Mouse (Mus musculus): ENCODE results near the gene Prkce.
A peak's percentile ranks its signal among the peaks of the same experiment; 100 is the strongest.

Prkce gene

DNA sequence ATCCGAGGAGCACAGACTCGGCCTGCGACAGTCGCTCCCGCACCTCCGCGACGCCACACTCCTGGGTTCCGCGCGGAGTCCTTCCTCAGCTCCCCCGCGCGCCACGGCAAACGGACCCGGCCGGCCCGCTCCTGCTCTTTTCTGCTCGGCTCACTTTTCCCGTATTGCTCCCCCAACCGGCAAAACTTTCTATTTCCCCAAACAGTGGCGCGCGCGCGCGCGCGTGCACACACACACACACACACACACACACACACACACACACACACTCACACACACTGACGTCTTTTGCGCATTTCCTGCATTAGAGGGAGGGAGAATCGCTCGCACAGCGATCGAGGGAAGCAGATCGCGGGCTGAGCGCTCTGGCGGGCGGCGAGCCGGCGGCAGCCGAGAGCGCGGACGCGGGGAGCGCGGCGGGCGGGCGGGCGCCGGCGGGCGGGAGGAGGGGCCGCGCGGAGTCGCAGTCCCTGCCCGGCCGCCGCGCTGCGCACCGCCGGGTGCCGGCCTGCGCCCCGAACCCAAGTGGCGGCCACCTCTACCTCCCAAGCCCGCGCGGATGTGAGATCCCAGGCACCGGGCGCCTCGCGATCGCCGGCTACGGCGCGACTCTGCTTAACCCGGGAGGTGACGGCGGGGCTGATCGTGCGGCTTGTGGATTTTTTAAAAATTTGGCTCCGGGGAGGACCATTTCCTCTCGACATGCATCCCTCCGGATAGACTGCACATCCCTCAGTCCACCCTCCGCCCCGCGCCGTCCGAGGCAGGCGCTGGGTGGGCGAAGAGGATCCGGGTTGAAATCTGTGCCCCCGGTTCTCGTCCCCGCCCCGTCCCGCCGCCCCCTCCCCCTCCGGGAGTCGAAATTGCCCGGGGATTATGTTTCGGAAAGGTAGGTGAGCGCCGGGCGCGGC, at the start of gene Prkce:
Gene Prkce (plus strand): TSS at position 466 of the 911 bp plus-strand sequence.
- peak; percentile 60 for DNase-seq (ENCODE audit: low spot score)

GRCm38 (mm10) chr17:86123146-86123545, 44.4 kb upstream of the Prkce start:
- DNase-seq (ENCODE audit: low spot score): no peak

DNA sequence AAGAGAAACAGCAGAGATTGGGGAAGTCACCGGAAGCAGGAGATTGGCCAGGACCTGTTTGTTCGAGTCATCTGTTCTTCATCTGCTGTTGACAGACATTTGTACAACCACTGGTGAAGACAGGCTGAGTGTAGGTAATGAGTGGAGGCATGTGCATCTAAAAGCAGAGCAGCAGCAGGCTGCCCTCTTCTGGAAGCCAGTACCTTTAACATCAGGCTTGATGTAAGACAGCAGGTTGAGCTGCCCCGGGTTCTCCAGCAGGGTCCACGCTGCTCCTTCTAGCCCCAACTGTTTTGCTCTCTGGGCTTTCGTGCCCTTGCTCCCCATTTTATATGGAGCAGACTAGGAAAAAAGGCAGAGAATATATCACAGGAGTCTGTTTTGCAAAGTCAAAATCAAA, 41.7 kb upstream of the Prkce start:
- DNase-seq (ENCODE audit: low spot score): no peak

- no peak for DNase-seq (ENCODE audit: low spot score)
These were observed 39.4 kb upstream of the Prkce start for GRCm38 (mm10) chr17:86128198-86128597.

DNA sequence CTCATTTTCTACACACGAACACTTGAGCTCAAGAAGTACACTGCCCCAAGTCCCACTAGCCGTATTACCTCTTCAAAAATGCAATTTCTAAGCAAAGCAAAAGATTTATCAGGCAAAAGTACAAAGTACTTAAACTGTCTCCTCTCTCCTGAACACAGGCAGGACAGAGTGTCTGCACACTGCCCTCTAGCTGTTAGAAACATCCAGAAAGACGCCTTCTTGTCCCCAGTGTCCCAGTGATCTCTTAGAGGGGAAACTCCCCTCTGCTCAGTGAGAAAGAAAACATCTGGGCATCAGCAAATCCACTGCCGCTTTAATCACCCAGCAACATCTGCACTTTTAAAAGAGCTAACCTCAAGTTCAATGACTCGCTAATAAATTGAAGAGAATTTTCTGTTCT, 35.1 kb upstream of the Prkce start:
- no peak for DNase-seq (ENCODE audit: low spot score)

DNA sequence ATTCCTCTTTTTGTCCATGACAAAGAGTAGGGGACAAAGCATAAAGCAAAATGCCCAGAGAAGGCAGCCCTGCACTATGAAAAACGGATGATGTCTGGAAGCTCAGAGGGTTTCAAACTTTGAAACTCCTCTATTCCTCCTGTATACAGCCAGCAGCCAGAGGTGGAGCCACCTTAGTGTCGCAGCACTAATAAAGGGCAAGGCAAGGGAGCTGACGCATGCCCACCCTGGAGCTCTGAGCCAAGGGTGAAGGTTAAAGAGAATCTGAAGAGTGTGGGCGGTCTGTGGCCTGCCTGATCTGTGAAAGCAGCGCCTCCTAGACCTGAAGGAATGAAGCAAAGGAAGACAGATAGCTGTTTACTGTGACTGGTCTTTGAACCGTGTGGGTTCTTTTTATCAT, 33.1 kb upstream of the Prkce start:
- DNase-seq (ENCODE audit: low spot score): no peak

- no peak for DNase-seq (ENCODE audit: low spot score)
These were observed 31.8 kb upstream of the Prkce start for GRCm38 (mm10) chr17:86135835-86136234.

DNA sequence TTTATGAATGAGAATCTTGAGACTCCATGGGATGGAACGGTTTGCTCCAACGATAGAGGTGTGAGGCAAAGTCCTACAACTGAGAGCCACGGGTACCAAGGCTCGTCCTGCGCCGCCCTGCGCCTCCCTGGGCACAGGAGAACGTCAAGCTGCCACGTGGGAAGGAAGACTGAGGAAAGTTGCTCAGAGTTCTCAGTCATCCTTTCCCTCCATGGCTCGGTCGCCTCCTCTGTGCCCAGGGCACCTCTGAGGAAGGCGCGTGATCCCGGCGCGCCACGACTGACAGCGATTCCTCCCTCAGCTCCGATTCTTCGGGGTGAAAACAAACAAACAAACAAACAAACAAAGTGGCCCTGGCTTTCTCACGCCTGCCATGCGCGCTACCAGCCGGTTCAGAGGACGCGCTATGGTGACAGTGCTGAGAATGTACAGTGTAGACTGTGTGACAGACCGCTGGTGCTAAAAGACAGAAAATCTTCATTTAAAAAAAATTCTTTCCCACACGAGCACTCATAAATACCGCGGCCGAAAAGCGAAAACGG, 23.0 kb upstream of the Prkce start:
- DNase-seq (ENCODE audit: low spot score): peak; percentile 38

DNA sequence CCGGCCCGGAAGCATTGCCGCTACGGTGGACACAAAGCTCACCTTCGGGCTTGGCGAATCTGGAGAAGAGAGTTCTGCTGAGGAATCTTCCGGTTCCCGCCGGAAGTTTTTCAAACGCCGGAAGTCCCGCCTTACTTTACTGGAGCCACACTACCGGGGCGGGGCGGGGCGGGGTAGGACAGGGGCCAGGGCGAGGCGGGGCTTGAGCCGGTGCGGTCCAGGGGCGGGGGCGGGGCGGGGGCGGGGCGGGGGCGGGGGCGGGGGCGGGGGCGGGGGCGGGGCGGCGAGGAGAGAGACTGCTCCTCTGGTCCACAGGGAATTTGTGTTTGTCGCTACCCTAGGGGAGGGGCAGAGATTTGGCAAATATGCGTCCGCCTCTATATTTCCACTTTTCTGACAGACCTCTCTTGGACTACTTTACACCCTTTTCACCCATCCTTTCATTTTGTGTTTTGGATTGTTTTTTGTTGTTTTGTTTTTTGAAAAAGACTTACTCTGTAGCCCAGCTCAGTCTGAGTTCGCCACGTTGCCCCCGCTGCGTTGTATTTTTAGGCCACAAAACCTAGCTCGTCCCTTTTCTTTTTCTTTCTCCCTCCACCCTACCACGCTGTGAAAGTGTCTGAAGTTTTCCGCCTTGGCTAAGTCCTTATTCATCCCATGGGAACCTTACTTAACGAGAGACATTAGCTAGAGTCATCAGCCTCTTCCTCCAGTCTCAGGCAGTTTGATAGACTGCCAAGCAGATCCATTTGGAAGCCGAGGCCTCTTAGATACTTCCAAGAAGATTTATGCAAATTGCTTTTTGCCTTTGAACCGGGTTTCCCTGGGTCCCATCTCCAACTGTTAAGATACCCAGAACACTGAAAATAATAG, 22.3 kb upstream of the Prkce start, which contains the start of gene Srbd1:
Gene Srbd1 (minus strand): TSS at position 97 of the 873 bp plus-strand sequence.
- peak; percentile 92 for DNase-seq (ENCODE audit: low spot score)

- DNase-seq (ENCODE audit: low spot score): no peak
These were observed 17.9 kb upstream of the Prkce start for GRCm38 (mm10) chr17:86149726-86150125.

DNA sequence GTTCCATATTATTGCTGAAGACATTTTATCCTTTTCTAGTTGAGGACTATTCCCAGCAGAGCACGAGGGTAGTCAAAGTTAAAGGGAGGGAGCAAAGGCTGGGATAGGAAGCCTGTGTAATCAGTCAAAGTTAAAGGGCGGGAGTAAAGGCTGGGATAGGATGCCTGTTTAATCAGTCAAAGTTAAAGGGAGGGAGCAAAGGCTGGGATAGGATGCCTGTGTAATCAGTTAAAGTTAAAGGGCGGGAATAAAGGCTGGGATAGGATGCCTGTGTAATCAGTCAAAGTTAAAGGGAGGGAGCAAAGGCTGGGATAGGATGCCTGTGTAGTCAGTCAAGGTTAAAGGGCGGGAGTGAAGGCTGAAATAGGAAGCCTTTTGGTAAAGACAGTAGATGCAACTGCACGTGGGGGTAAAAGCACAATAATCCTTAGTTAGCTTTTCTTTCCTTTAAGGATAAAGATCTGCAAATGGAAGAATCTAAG, 16.7 kb upstream of the Prkce start:
- peak; percentile 66 for DNase-seq (ENCODE audit: low spot score)

GRCm38 (mm10) chr17:86156999-86157398, 10.6 kb upstream of the Prkce start:
- DNase-seq (ENCODE audit: low spot score): no peak

- DNase-seq (ENCODE audit: low spot score): no peak
These were observed 4.9 kb upstream of the Prkce start for GRCm38 (mm10) chr17:86162672-86163071.

DNA sequence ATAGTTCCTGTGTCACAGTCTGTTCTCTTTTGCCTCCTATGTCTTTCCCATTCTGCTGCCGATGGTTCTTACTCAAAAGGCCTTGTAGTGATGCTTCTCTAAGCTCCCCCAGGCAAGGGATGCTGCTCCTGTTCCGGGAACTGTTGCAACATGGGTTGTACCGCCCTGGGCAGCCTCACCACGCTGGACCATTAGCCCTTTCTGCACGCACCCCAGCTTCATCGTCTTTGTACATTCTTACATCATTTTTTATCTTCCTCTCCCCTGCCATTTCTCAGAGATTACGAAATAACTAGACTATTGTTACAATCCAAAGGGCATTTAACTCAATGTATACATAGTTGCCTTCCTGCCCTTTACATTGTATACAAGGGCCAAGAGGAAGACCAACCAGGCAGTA, 3.2 kb upstream of the Prkce start:
- DNase-seq (ENCODE audit: low spot score): no peak

GRCm38 (mm10) chr17:86166051-86166566, 1.5 kb upstream of the Prkce start:
- no peak for DNase-seq (ENCODE audit: low spot score)

DNA sequence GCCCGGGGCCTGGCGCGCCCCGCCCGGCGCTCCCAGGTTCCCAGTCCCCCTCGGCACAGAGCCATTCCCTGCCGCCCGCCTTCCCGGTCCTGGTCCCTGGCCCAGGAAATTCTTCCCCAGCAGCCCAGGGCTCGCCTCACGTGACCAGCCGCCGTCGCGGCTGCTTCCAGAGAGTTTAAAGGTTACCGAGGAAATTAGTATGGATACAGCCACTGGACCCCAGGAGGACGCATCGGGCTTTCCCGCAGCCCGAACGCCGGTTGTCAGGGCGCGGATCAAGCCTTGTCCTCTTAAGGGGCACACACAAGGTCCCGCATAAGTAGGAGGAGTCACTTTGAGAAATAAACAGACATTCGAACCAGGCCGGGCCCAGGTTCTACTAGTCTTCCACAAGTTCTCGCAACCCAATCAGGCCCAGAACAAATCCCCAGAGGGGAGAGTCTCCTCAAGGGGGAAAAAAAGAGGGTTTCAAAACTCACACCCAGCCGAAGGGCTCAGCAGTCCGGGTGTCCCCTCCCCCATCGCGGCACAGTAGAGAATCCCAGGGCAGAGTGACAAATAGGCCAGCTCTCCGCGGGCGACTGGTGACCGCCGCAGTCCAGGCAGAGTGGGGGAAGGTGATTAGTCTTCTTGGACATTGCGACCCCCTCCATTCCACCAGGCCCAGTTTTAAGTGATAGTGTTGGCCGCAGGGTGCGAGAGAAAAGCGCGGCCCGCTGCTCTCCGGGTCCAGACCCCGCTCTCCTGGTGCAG, 842 bp upstream of the Prkce start:
- DNase-seq (ENCODE audit: low spot score): peak; percentile 66

DNA sequence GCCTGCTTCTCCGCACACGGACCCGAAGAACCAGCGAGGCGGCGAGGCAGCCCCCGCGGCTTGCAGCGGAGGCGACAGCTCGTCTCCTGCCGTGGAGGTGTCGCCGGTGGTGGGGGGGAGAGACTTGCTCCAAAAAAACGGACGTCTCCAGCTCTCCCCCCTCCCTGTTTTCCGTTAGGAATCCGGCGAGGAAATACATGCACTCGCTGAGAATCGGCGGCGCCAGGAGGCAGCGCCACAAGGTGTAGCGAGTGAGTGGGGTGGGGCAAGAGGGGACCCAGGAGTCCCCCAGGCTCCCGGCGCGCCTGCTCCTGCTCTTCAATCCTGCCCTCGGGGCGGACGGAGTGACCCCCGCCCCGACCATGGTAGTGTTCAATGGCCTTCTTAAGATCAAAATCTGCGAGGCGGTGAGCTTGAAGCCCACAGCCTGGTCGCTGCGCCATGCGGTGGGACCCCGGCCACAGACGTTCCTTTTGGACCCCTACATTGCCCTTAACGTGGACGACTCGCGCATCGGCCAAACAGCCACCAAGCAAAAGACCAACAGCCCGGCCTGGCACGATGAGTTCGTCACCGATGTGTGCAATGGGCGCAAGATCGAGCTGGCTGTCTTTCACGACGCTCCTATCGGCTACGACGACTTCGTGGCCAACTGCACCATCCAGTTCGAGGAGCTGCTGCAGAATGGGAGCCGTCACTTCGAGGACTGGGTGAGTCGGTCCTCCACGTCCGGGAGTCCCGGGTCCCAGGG, 821 bp downstream of the Prkce start:
- DNase-seq (ENCODE audit: low spot score): no peak

- no peak for DNase-seq (ENCODE audit: low spot score)
These were observed 1.5 kb downstream of the Prkce start for GRCm38 (mm10) chr17:86169092-86169491.

DNA sequence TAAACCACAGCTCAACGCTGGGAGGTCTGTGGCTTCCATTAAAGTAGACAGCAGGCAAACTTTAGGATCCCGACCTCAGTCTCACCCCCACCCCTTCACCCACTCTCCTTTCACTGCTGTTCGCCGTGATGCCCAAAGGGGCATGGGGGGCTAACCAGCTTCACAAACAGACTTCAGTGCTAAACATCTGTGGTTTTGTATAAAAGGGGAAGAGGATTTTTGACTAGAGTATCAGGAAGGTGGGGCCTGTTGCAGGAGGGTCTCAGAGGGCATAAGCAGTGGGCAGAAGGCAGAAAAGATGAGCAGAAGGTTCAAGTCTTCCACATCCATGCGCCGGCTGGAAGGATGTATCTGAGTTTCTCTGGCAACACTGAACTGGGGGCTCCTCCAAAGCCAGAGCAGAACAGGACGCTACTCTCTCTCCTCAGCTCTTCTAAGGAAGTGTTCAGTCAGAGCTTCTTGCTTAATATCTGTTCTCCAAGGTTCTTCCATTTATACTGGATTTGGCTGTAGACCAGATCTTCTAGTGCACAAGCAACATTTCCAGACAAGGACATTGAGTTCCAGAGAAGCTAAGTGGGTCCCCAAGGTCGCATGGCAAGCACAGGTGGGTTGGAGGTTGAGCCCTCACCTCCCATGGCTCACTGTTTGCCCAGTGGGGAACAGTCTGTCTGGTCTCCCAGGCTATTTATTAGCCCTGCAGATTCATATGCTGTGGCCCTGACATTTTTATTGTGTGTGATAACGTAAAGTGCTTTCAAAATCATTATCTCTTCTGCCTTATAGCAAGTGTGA, 2.8 kb downstream of the Prkce start:
- no peak for DNase-seq (ENCODE audit: low spot score)

DNA sequence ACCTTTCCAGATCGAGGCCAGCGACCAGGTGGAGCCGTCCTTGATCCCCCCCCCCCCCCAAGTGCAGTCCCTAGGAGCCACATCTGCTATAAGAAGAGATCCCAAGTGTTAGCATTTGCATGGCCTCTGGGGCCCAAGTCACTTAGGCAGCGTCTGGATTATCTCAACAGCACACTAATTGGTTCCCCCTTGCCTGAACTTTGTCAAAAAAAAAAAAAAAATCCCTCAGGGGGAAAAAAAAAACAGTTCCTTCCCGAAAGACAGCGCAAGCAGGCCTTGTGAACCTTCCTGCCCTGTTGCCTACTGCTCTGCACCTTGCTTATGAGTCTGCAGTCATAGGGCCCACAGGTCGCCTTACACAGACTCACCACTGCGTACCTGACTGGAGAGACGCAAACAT, 7.9 kb downstream of the Prkce start:
- no peak for DNase-seq (ENCODE audit: low spot score)
